Mouse (Mus musculus) 3134 (cell line): ENCODE measurements around the gene Ctc1.
A peak's percentile ranks its signal among the peaks of the same experiment; 100 is the strongest.
"Not testable (repeated sequence)": the region's sequence is repeated elsewhere in the genome, so short reads cannot be mapped to it uniquely, and the experiment has no call there.

ENCODE experiments used
- DNase-seq: peaks from one replicate; pipeline ENCODE4 v3.0.0-alpha.2; 2011; ENCODE audit warnings: low spot score; ENCODE audit not compliant: insufficient read length; ENCODE audit errors: extremely low read depth

The Ctc1 gene

DNA sequence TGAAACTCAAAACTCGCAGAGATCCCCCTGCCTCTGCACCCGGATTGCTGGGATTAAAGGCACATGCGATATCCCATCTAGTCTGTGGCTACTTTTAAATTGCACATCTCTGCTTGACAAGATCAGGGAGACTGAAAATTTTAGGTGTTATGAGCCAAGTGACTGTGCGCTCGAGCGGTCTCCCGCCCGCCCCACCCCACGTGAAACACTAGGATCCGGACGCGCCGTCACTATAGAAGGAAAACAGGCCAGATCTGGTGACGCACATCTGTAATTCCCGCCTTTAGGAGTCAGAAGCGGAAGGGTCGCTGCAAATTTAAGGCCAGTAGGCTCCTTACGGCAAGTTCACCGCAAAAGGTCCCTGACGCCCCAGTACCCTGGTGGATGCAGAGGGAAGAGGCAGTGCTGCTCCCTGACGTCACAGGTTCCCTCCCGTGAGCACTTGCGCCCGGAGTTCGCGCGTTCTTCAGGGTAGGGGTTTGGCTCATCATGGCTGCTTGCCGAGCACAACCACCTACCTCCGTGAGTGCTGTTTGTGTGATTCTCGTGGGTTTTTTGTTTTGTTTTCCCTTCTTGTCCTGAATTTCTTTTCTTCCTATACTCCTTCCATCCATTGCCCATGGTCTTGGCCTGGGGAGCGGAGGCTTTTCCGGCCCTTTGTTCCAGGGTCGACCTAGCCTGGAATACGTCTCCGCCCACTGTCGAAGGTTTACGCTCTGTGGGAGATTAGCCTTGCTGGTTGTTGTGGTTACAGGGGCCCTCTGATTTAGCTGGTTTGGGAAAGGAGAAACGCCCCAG lies at the start of gene Ctc1:
Ctc1 (plus strand) TSS at position 268 of the 798 bp plus-strand sequence.
- DNase-seq, result peak; percentile 93

DNA sequence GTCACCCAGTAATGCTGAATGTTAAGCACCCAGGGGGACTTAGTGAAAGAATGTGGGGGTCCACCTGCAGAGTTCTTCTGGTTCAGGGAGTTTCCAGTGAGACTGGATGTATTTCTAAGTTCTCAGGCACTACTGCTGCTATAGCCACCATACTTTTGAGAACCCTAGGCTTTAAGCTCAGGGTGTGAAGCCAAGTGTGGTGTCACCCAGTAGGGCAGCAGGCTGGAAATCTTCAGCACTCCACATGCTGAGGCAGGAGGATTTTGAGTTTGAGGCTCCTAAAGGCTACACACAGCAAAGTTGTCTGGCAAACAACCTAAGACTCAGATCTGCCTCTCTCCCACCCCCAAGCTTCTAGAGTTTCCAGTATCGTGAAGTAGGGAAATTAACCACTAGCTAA lies 49.2 kb upstream of the Ctc1 start:
- no peak for DNase-seq

DNA sequence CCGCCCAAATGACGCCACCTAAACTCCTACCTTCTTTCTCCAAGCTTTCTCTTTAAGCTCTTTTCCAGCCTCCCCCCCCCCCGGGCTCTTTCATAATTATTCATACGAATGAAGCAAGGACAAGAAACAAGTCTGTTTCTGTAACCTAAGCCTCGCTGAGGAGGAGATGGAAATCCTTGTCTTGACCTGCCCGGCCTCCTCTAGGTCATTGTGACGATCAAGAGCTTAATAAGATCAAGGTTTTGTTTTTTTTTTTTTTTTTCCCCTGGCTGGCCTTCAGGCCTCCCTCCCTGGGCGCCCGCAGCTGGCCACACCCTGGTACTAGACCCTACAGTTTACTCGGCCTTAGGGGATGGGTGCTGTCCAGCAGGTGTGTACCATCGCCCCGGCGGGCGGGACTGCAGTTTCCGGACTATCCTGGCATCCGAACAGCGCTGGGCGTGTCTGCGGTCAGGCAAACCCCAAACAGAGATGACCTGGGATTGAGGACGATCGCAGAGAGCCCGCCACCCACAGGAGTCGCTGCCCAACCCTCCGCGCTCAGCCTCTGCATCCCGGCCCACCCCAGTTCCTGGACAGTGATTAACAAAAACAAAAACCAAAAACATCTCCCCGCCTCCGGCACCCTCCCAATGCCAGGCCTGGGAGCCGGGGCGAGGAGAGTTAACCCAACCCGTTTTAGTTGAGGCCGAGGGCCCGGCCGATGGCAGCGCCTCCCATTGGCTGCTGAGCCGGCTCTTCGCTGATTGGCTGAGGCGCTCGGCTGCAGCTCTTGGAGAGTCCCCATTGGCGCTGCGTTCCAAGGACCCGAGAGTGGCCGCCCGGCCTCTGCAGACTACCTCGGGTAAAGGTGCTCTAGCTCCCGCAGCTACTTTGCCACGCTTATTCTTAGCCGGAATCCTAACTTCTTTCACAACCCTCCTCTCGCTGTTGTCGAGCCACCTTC lies 48.1 kb upstream of the Ctc1 start, which contains the start of gene Slc25a35:
Slc25a35 (plus strand) TSS at position 795 of the 946 bp plus-strand sequence.
- peak; percentile 93 for DNase-seq

DNA sequence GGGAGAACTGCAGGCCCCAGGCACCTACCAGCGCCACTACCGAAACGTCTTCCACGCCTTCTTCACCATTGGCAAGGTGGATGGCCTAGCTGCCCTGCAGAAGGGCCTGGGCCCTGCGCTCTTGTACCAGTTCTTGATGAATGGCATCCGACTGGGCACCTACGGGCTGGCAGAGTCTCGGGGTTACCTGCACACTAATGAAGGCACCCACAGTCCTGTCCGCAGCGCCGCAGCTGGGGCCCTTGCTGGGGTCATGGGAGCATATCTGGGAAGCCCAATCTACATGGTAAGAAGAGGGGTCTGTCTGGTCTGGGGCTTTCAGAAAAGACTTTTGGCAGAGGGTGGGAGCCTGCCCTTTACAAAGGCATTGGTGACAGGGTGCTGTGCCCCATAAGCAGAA lies 47.0 kb upstream of the Ctc1 start:
- no peak for DNase-seq

DNA sequence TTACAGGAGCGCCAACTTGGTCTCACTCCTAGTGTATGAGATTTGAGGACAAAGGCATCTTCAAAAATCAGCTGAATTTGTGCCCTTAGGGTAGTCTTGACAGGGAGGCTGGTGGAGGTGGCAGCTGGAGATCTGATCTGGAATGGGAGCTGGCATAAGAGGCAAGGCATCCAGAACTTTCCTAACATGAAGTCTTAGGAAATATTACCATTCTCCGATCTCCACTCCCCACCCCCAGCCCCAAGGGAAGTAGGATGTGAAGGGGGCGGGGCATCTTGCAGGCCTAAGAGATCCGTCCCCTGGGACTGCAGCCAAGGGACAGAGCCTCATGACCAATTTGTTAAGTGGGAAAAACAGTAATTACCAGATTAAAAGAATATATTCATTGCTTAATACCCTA lies 45.5 kb upstream of the Ctc1 start:
- DNase-seq, result no peak

DNA sequence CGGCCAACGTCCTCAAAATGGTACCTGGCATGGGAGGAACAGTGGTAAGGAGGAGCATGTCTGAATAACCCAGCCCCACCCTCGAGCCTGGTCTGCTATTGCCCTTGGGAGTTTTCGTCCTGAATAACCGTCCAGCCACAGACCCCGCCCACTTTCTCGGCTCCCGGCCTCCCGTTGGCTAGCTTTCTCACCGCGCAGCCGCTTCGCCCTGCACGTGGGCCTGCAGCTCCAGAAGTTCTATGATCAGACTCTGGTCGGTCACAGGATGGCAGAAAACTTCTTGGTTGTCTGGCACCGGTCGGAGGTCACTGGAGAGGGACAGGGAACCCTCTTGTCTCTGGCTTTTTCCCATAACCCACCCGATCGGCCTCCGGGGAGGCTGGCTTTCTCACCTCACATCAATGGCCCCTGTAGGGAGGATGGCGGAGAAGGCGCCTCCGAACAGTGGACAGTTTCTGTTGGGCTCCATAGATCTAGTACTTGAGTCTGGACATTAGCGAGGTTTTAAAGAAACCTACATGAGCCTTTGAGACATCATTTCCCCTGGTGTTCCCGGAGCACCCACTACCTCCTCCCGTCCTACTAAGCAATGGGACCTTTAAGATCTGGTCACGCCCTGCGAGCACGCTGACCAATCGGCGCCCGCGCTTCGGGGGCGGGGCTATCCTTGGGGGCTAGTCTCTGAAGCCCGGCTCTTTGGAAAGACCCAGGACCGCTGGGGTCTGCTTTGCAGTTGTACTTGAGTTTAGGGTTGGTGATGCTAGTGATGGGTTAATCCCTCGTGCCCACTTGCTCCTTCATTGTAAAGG lies 42.3 kb upstream of the Ctc1 start:
- peak; percentile 85 for DNase-seq

DNA sequence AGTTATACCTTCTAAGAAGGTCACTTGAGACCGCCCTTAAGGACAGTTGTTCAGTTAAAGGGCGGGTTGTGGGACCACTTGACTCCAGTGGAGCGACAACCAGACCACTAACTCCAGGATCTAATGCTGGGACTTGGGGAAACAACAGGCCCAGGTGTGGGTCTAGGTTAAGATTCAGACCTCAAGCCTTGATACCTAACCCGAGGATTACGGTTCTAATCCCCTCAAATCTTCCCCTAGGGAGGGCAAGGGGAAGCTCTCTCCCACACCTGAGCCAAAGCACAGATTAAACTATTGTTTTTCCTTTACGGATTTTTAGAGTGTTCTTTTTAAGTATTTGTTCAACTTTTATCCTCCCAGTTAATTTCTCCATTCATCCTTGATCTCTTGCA lies 41.7 kb upstream of the Ctc1 start:
- no peak for DNase-seq

GRCm38 (mm10) chr11:68975085-68975484 lies 40.6 kb upstream of the Ctc1 start, which contains the start of gene Rangrf:
TSS of gene Rangrf (minus strand) at chr11:68975185.
- no peak for DNase-seq

GRCm38 (mm10) chr11:68975601-68976000 lies 40.1 kb upstream of the Ctc1 start:
- DNase-seq, result no peak

DNA sequence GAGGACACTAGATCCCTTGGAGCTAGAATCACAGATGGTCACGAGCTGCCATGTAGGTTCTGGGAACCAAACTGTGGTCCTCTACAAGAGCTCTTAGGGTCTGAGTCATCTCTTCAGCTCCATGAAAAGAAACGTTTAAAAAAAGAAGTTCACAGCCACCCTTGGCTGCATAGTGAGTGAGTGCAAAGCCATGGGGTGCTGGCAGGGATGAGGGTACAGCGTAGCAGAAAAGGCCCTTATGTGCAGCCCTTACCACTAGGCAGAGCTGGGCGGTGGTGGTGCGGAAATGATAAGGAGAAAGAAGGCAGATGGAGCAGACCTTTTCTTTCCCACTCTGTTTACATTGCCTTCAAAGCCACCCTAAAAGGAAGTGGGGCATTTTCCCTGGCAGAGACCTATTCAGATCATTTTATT lies 36.4 kb upstream of the Ctc1 start:
- no peak for DNase-seq

DNA sequence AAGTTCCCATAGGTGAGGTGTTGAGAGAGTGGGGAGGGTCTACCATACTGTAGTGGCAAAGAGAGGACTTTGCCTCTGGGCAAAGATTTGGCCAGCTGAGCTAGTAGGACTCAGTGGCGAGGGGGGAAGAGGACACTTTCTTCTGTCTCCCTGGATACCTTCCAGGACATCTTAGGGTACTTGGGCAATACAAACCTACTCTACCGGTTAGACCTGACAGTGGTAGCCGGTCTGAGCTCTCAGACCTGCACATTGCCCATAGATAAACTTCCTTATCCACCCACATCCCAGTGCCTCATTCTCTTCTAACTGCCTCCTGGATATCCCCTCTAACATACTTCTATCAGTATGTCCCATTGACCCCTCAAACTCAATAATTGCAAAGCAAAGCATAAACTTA lies 34.8 kb upstream of the Ctc1 start:
- DNase-seq, result no peak

DNA sequence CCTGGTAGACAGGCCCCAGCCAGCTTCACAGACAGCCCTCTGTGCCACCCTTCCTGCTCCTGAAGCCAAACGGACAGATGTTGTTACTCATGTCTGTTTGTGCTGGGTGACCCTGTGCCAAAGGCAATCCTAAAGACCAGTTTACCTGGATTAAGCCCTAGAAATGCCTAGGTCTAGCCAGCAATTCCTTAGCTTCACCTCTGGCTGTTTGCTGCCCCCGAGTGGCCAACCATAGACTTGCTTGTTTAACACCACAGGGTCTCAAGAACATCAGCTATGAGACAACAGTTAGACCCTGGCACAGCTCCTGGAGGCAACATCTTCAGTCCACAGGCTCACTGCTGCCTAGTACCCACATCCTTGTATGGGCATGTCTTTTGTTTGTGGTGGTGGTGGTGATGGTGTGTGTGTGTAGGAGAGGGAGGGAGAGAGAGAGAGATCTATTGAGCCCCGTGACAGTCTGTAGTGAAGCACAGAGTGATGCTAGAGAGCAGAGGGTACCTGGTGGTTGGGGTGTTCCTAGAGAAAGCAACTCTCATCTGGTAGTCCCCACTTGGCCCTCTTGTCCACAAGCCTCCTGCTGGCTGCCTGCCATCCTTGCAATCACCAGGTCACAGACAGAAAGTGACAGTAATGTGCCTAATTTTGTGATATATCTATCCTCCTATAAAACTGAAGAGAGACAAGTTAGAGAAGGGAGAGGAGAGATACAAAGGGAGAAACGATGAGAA lies 32.9 kb upstream of the Ctc1 start:
- DNase-seq, result peak; percentile 39

DNA sequence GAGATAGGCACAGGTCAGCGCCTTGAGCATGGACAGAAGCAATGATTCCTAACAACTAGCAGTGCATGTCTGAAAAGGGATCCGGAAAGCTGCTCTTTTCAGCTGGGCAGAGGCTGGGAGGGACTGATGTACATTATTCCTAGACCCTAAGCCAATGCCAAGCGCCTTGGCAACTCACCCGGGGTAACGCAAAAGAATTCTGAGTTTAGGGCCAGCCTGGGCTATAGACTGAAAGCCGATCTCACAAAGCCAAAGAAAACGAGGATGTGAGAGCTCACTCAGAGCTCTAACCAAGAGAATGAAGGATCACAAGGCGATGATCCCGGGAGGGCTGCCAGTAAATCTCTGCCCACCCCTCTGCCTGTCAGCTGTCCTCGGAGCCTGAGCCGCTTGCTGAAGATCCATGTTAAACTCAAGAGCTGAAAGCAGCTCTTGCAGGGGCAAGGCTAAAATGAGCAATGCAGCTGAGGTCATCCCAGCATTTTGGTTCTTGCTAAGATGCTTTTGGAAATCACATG lies 28.3 kb upstream of the Ctc1 start:
- DNase-seq, result no peak

DNA sequence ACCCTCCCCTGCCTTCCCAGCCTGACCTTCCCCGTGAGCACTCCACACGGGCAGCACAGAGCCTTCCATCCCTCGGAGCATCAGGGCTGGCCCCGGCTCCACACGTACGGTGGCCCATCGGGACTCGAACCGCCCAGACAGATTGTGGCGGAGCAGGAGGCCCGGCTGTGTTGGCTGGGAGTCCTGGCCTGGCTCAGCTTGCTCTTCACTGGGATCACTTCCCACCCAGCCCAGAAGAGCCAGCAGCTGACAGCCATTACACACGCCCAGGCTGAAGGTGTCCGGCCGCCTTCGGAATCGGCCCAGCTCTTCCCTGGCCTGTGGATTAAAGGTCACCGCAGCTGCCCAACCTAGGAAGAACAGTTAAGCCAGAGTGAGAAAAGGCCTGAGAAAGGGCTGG lies 27.4 kb upstream of the Ctc1 start:
- DNase-seq, result no peak

DNA sequence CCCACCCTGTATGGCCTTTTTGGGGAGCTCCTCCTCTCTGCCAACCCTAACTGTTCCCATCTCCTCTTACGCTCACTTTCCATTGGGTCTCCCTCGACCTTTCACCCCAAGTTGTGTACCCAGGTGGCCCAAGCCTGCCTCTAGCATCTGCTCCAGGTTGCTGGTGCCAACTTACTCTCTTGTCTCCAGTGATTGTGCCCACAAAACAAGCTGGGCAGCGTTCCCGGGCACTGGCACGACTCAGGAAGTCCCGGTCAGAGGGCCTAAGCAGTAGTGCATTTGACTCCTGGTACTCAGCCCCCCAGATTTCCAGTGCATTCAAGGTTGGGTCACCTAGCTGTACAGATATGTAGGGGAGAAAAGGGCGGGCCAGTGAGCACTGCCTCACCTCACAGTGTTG lies 22.6 kb upstream of the Ctc1 start:
- no peak for DNase-seq

DNA sequence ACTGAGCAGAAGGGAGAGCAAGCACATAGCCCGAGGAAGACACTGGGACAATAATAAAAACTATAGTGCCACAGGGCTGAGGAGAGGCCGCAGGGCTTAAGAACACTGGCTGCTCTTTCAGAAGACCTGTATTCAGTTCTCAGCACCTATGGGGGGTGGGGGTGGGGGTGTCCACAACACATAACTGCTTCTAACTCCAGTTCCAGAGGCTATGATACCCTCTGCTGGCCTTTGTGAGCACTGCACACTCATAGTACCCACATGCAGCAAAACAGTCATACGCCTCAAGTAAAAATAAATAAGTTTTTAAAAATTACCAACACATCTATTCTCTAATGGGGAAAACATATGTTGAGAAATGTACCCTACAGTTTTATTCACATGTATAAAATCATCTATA lies 21.3 kb upstream of the Ctc1 start:
- no peak for DNase-seq

DNA sequence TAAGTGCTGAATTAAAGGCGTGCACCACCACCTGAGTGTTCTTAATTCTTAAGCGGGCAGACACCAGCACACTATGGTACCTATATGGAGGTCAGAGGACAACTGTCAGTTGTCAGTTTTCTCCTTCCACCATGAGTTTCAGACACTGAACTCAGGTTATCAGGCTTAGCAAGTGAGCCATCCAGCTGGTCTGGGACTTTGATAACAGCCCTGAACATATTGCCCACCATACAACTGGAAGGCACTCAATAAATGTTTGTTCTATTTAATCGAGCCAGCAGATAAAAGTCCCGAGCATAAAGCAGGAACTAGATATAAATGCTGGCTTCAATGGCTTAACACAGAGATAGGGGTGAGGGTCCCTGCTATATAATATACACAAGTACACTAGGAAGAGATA lies 18.6 kb upstream of the Ctc1 start:
- DNase-seq, result no peak

DNA sequence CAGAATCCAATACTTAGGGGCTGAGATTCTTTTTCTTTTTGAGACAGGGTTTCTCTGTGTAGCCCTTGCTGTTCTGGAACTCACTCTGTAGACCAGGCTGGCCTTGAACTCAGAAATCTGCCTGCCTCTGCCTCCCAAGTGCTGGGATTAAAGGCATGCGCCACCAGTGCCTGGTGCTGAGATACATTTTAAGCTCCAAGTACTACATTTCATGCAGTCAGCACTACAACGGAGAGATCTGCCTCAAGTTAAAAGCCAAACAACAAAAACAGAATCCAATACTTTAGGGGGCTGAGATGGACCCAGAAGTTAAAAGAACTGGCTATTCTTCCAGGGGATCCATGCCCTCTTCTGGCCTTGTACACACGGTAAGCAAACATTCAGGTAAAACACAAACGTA lies 12.9 kb upstream of the Ctc1 start:
- DNase-seq, result not testable (repeated sequence)

- no peak for DNase-seq
These were observed 12.1 kb upstream of the Ctc1 start for GRCm38 (mm10) chr11:69003592-69003991.

DNA sequence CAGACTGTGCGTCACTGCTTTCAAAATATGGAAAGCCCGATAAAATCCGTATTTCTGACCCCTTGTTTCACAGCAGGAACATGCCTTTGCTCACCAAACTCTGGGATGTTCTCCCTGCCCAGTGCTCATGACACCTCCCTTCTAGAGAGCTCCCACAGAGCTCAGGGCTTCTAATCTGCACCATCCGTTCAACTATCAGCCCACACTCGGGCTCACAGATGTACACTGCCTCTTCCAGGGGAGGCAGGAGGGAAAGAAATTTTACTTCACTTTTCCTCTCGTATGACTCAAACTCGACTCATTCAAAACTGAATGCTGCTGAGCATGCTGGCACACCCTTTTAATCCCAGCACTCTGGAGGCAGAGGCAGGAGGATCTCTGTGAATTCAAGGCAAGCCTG lies 10.5 kb upstream of the Ctc1 start:
- no peak for DNase-seq
